Mouse (Mus musculus) heart, adult 11 months (tissue): ENCODE data around the gene Sprr2f.

ENCODE experiments used
- DNase-seq: peaks from one replicate; pipeline ENCODE4 v3.0.0; 2022

Gene Sprr2f

GRCm38 (mm10) chr3:92364887-92365286 lies at the start of gene Sprr2f:
TSS of gene Sprr2f (plus strand) at chr3:92365187.
- DNase-seq, result no peak

GRCm38 (mm10) chr3:92316320-92316719 lies 48.7 kb upstream of the Sprr2f start, which contains the start of gene Sprr2b:
TSS of gene Sprr2b (plus strand) at chr3:92316620.
- no peak for DNase-seq

DNA sequence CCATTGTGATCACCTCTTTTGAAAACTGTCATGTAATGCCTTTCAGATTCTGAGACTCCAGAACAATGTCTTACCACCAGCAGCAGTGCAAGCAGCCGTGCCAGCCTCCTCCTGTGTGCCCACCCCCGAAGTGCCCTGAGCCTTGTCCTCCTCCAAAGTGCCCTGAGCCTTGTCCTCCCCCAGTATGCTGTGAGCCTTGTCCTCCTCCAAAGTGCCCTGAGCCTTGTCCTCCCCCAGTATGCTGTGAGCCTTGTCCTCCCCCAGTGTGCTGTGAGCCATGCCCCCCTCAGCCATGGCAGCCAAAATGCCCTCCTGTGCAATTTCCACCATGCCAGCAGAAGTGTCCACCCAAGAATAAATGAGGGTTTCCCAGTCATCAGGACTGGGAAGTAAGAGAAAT lies 47.6 kb upstream of the Sprr2f start:
- no peak for DNase-seq

GRCm38 (mm10) chr3:92336278-92336677 lies 28.7 kb upstream of the Sprr2f start:
- no peak for DNase-seq

DNA sequence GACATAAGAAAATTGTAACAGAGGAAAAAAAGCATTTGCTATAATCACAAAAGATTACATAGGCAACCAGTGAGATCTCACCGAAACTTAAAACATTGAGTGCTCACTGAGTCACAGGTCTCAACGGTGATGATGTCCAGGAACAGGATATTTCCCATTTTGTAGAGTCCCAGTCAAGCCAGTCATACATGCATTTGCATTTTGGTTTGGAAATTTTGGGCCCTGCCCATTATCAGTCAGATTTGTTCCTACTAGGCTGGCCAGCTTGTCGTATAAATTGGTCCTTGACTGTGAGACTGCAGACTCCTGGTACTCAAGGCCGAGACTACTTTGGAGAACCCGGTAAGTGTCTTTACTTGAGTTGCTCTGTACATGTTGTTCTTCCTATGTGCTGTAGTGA lies 26.1 kb upstream of the Sprr2f start, which contains the start of gene Sprr2d:
Sprr2d (plus strand) TSS at position 301 of the 400 bp plus-strand sequence.
- DNase-seq, result no peak

- no peak for DNase-seq
Observed at GRCm38 (mm10) chr3:92351843-92352242, 13.1 kb upstream of the Sprr2f start, which contains the start of gene Sprr2e. TSS of gene Sprr2e (plus strand) at chr3:92352143.

- DNase-seq, result no peak
Observed at GRCm38 (mm10) chr3:92361619-92362018, 3.4 kb upstream of the Sprr2f start.

GRCm38 (mm10) chr3:92373613-92374012 lies 8.6 kb downstream of the Sprr2f start:
- DNase-seq, result no peak

DNA sequence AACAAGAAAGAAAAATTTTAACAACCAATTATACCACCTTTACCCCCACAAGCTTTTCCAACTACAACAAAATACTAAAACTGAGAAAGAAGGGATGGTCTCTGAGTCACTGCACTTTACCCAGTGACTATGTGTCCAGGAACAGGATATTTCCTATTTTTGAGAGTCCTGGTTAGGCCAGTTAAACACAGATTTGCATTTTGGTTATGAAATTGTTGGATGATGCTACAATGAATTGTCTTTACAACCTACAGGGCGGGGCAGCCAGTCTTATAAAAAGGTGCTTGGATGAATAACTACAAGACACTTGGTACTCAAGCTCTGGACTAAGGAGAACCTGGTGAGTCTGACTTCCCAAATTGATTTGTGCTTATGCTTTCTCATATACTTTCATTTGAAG lies 20.4 kb downstream of the Sprr2f start, which contains the start of gene Sprr2h:
Sprr2h (plus strand) TSS at position 301 of the 400 bp plus-strand sequence.
- no peak for DNase-seq

- no peak for DNase-seq
Observed at GRCm38 (mm10) chr3:92394301-92394700, 29.3 kb downstream of the Sprr2f start.

GRCm38 (mm10) chr3:92407691-92408090 lies 42.7 kb downstream of the Sprr2f start, which contains the start of gene Sprr2i:
TSS of gene Sprr2i (plus strand) at chr3:92407991.
- DNase-seq, result peak; percentile 21
